Mouse (Mus musculus): ENCODE results near the gene Casp14. TPM values are rescaled to one million over a fixed set of nuclear protein-coding genes. Genes with fewer than 3 reads are reported as not detected.
A peak's percentile ranks its signal among the peaks of the same experiment; 100 is the strongest.
"Not testable (repeated sequence)": the region's sequence is repeated elsewhere in the genome, so short reads cannot be mapped to it uniquely, and the experiment has no call there.

The Casp14 gene
- polyA plus RNA-seq, 1 experiment from 2014 or later: not detected

DNA sequence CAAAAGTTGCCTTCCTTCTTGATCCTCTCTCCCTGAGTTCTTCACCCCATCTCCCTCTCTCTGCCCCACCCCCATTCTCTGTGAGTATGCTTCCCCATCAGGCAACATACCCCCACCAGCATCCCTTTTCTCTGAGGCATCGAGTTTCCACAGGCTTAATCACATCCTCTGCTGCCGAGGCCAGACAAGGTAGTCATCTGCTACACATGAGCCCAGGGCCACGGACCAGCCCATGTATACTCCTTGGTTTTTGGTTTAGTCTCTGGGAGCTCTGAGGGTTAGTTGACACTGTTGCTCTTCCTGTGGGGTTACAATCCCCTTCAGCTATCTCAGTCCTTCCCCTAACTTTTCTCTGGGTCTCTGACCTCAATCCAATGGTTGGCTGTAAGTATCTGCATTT is 17.2 kb downstream of the Casp14 start:
- H3K27ac ChIP-seq (ENCODE audit: low read length): no peak overlapping the region
- DNase-seq (ENCODE audit: low spot score): no peak
- H3K4me1 ChIP-seq (ENCODE audit: insufficient read depth, low read depth, low read length): no peaks in the 10 kb centered on the region
- H3K9ac ChIP-seq (replicated peaks; ENCODE audit: low read depth): no peak overlapping the region
- ATAC-seq: no peak
- H3K9me3 ChIP-seq (ENCODE audit: low read length): no peaks in the 10 kb centered on the region
- H3K27me3 ChIP-seq (replicated peaks; ENCODE audit: insufficient read depth, low read length): no peaks in the 10 kb centered on the region
- WGBS: 56% methylated on average over 3 of the region's 3 CpGs
- H3K36me3 ChIP-seq (ENCODE audit: insufficient read depth, low read length): no peaks in the 10 kb centered on the region
- no peak overlapping the region for H3K4me3 ChIP-seq (ENCODE audit: low read depth, low read length)
- H3K4me2 ChIP-seq (replicated peaks; ENCODE audit: low read depth, low read length): no peak overlapping the region
- TF ChIP-seq CTCF (IDR thresholded peaks at IDR 0.05) (no peak), EP300 (IDR thresholded peaks at IDR 0.05) (no peak)

DNA sequence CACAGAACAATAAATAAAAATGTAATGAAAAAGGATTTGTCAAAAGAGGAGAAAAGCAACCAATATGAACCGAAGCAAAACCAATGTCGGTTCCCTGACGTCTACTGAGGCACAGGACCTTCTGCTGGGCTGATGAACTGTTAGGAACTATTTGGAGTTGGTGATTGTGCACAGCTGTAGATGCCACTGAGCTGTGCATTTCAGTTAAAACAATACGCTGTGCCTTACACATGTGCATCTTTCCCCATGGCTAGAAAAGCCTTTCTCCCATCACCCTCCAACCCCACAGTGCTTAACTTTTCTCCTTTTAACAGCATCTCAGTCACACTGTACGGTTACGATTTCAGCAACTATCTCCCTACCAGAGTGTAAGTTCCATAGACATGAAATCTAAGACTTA is 28.1 kb downstream of the Casp14 start:
- H3K4me1 ChIP-seq (ENCODE audit: insufficient read depth, low read depth, low read length): no peaks in the 10 kb centered on the region
- TF ChIP-seq CTCF (IDR thresholded peaks at IDR 0.05) (no peak), EP300 (IDR thresholded peaks at IDR 0.05) (no peak)
- no peak overlapping the region for H3K4me2 ChIP-seq (replicated peaks; ENCODE audit: low read depth, low read length)
- no peaks in the 10 kb centered on the region for H3K27me3 ChIP-seq (replicated peaks; ENCODE audit: insufficient read depth, low read length)
- no peaks in the 10 kb centered on the region for H3K36me3 ChIP-seq (ENCODE audit: insufficient read depth, low read length)
- H3K9me3 ChIP-seq (ENCODE audit: low read length): no peaks in the 10 kb centered on the region
- H3K27ac ChIP-seq (ENCODE audit: low read length): no peak overlapping the region
- WGBS: 57% methylated on average over 6 of the region's 6 CpGs
- peak; percentile 37 for DNase-seq (ENCODE audit: low spot score)
- ATAC-seq: no peak
- no peak overlapping the region for H3K4me3 ChIP-seq (ENCODE audit: low read depth, low read length)
- H3K9ac ChIP-seq (replicated peaks; ENCODE audit: low read depth): no peak overlapping the region

DNA sequence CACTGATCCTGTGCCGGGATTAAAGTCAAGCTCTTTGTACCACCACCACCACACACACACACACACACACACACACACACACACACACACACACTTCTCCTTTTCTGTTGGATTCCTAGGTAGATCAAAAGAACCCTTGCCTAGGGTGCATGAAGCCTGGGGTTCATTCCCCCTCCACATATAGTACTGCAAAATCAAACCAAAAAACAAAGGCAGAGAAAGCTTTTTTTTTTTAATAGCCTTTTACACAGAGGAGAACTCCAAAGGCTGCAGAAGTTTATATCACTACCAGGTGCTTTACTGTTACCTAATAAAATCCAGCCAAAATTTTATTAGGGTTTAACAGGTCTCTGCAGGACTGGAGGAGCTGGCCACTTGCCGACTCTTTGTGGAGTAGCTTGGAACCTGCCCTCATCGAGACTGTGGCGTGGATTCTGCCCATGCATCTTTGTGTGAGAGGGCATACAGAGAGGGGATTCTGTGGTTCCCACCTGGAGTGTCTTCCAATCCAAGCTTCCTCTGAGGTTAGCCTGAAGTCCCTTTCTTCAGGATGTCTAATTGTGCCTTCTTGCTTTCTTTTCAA is 31.0 kb downstream of the Casp14 start:
- Histone ChIP-seq H3K36me3 (ENCODE audit: insufficient read depth, low read length) (no peaks in the 10 kb centered on the region), H3K27me3 (replicated peaks; ENCODE audit: insufficient read depth, low read length) (no peaks in the 10 kb centered on the region), H3K9me3 (ENCODE audit: low read length) (no peaks in the 10 kb centered on the region), H3K27ac (ENCODE audit: low read length) (no peak overlapping the region), H3K4me2 (replicated peaks; ENCODE audit: low read depth, low read length) (no peak overlapping the region), H3K4me3 (ENCODE audit: low read depth, low read length) (no peak overlapping the region), H3K9ac (replicated peaks; ENCODE audit: low read depth) (no peak overlapping the region), H3K4me1 (ENCODE audit: insufficient read depth, low read depth, low read length) (no peaks in the 10 kb centered on the region)
- DNase-seq (ENCODE audit: low spot score): no peak
- TF ChIP-seq EP300 (IDR thresholded peaks at IDR 0.05) (no peak), CTCF (IDR thresholded peaks at IDR 0.05) (no peak)
- ATAC-seq: no peak
- WGBS: 71% methylated on average over 4 of the region's 4 CpGs

DNA sequence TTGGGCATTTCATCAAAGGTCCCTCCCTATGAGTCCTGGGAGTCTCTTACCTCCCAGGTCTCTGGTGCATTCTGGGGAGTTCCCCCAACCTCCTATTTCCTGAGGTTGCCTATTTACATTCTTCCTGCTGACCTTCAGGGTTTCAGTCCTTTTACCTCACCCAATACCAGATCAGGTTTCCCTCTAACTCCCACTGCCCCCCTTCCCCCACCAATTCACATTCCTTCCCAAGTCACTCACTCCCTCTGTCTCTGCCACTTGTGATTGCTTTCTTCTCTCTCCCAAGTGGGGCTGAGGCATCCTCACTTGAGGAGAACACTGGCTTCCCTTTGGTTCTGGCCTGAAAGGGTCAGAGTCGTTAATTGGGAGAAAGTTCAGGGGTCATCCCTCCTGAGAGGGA is 48.0 kb downstream of the Casp14 start:
- 0% methylated on average over 1 of the region's 1 CpGs for WGBS
- not testable (repeated sequence) for H3K9ac ChIP-seq (replicated peaks; ENCODE audit: low read depth); H3K27me3 ChIP-seq (replicated peaks; ENCODE audit: insufficient read depth, low read length); H3K9me3 ChIP-seq (ENCODE audit: low read length); ATAC-seq; DNase-seq (ENCODE audit: low spot score); H3K4me3 ChIP-seq (ENCODE audit: low read depth, low read length); H3K4me2 ChIP-seq (replicated peaks; ENCODE audit: low read depth, low read length); H3K27ac ChIP-seq (ENCODE audit: low read length); H3K36me3 ChIP-seq (ENCODE audit: insufficient read depth, low read length); H3K4me1 ChIP-seq (ENCODE audit: insufficient read depth, low read depth, low read length)

DNA sequence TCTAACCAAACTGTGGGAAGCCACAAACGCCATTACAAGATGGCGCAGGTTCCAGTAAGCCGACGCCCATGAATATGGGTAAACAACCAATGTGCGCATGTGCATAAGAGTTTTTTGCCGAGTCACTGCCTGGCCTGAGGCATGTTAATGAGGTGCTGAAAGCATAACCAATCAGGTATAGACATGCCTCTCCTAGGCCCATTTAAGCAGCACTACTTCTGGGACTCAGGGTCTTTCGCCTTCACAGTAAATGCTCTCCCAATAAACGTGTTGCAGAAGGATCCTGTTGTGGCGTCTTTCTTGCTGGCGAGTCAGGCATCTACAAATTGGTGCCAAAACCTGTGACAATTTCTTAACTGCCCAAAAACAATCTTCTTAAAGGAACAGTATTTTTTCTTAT is 51.4 kb downstream of the Casp14 start:
- H3K36me3 ChIP-seq (ENCODE audit: insufficient read depth, low read length); DNase-seq (ENCODE audit: low spot score); H3K9ac ChIP-seq (replicated peaks; ENCODE audit: low read depth); H3K4me3 ChIP-seq (ENCODE audit: low read depth, low read length); H3K27ac ChIP-seq (ENCODE audit: low read length); H3K9me3 ChIP-seq (ENCODE audit: low read length); H3K4me2 ChIP-seq (replicated peaks; ENCODE audit: low read depth, low read length); H3K4me1 ChIP-seq (ENCODE audit: insufficient read depth, low read depth, low read length); ATAC-seq; H3K27me3 ChIP-seq (replicated peaks; ENCODE audit: insufficient read depth, low read length): not testable (repeated sequence)
- WGBS: 88% methylated on average over 10 of the region's 10 CpGs

DNA sequence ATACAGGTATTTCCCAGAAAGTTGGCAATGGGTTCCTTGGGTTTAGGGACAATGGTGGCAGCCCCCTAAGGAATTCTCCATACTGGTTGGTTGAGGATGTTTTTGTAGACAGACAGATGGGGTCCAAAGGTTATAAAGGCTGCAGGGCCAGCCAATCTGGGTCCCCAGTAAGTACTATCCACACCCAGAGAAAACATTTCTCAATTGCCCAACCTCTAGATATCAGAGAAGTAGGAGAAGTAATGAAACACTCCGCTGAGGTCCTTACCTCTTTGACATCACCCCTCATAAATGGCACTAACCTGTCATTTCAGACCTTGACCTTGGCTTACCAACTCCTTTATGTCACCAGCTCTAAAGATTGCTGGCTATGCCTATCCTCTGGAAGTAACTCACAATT is 53.5 kb downstream of the Casp14 start:
- no peak overlapping the region for H3K4me3 ChIP-seq (ENCODE audit: low read depth, low read length)
- 75% methylated on average over 1 of the region's 1 CpGs for WGBS
- no peaks in the 10 kb centered on the region for H3K27me3 ChIP-seq (replicated peaks; ENCODE audit: insufficient read depth, low read length)
- TF ChIP-seq CTCF (IDR thresholded peaks at IDR 0.05) (no peak), EP300 (IDR thresholded peaks at IDR 0.05) (no peak)
- H3K4me1 ChIP-seq (ENCODE audit: insufficient read depth, low read depth, low read length): no peaks in the 10 kb centered on the region
- H3K9ac ChIP-seq (replicated peaks; ENCODE audit: low read depth): no peak overlapping the region
- no peak for DNase-seq (ENCODE audit: low spot score)
- H3K36me3 ChIP-seq (ENCODE audit: insufficient read depth, low read length): no peaks in the 10 kb centered on the region
- no peak for ATAC-seq
- no peak overlapping the region for H3K27ac ChIP-seq (ENCODE audit: low read length)
- no peak overlapping the region for H3K4me2 ChIP-seq (replicated peaks; ENCODE audit: low read depth, low read length)
- H3K9me3 ChIP-seq (ENCODE audit: low read length): no peaks in the 10 kb centered on the region

Other genes with a start within 250 kb of the Casp14 start
- not detected in 2 replicates for gene Olfr1358, start 200.9 kb downstream of the Casp14 start, polyA plus RNA-seq (2015; fragmentation: Nextera tagmentation; extraction: Ambion mirVana)
- 38.1 and 45.0 TPM in 2 replicates for gene Ilvbl, start 143.9 kb downstream of the Casp14 start, polyA plus RNA-seq (2015; fragmentation: Nextera tagmentation; extraction: Ambion mirVana)
- gene Syde1, start 126.3 kb downstream of the Casp14 start, polyA plus RNA-seq (2015; fragmentation: Nextera tagmentation; extraction: Ambion mirVana): 16.1 and 17.4 TPM in 2 replicates
- gene Olfr1357, start 100.2 kb downstream of the Casp14 start, polyA plus RNA-seq (2015; fragmentation: Nextera tagmentation; extraction: Ambion mirVana): not detected in 2 replicates
- not detected in 2 replicates for gene Ccdc105, start 34.8 kb upstream of the Casp14 start, polyA plus RNA-seq (2015; fragmentation: Nextera tagmentation; extraction: Ambion mirVana)
- gene Slc1a6, start 62.2 kb upstream of the Casp14 start, polyA plus RNA-seq (2015; fragmentation: Nextera tagmentation; extraction: Ambion mirVana): 0.36 and 0.41 TPM in 2 replicates
- gene Olfr1356, start 133.9 kb upstream of the Casp14 start, polyA plus RNA-seq (2015; fragmentation: Nextera tagmentation; extraction: Ambion mirVana): not detected in 2 replicates
- gene Olfr1355, start 157.2 kb upstream of the Casp14 start, polyA plus RNA-seq (2015; fragmentation: Nextera tagmentation; extraction: Ambion mirVana): not detected in 2 replicates
- gene Olfr1354, start 194.9 kb upstream of the Casp14 start, polyA plus RNA-seq (2015; fragmentation: Nextera tagmentation; extraction: Ambion mirVana): not detected in 2 replicates
- gene Olfr8, start 232.3 kb upstream of the Casp14 start, polyA plus RNA-seq (2015; fragmentation: Nextera tagmentation; extraction: Ambion mirVana): not detected in 2 replicates
- not detected in 2 replicates for gene Olfr1353, start 245.0 kb upstream of the Casp14 start, polyA plus RNA-seq (2015; fragmentation: Nextera tagmentation; extraction: Ambion mirVana)

All from lung, postnatal 0 days (tissue).